Mouse (Mus musculus) G1E (cell line): Measurements from ENCODE around the gene Iqcf1. TPM values are rescaled to one million over a fixed set of nuclear protein-coding genes. Genes with fewer than 3 reads are reported as not detected.

Experiments used
- ATAC-seq: 2 replicates; pipeline ENCODE4 v1.8.0; 2016; ENCODE audit warnings: mild to moderate bottlenecking; ENCODE audit not compliant: insufficient number of reproducible peaks, poor library complexity, low FRiP score, severe bottlenecking; ENCODE audit errors: extremely low read depth
- DNase-seq: peaks from one replicate; pipeline ENCODE4 v3.0.0; 2012; ENCODE audit warnings: low spot score
- H3K27me3 ChIP-seq: 2 replicates; pipeline ENCODE4 v1.6.1; 2012; ENCODE audit warnings: mild to moderate bottlenecking, low read length, inconsistent platforms; ENCODE audit not compliant: insufficient read depth
- H3K36me3 ChIP-seq: replicated peaks from 2 replicates; pipeline ENCODE3; 2012; ENCODE audit warnings: mild to moderate bottlenecking, inconsistent platforms
- H3K4me1 ChIP-seq: 2 replicates; pipeline ENCODE4 v1.6.1; 2012; ENCODE audit warnings: low read depth, low read length, inconsistent platforms, mixed read lengths; ENCODE audit not compliant: insufficient read depth
- H3K4me3 ChIP-seq: 2 replicates; pipeline ENCODE4 v1.5.1; 2012; ENCODE audit warnings: low read depth, mild to moderate bottlenecking, inconsistent platforms, low read length, moderate library complexity, mixed read lengths
- H3K9me3 ChIP-seq: replicated peaks from 2 replicates; pipeline ENCODE4 v1.6.1; 2012; ENCODE audit warnings: inconsistent platforms
- CTCF ChIP-seq: IDR thresholded peaks from 2 replicates; pipeline ENCODE4 v1.5.1; 2012; ENCODE audit warnings: low read depth, low read length, inconsistent platforms, mixed read lengths
- GATA1 ChIP-seq: IDR thresholded peaks from 2 replicates; pipeline ENCODE4 v1.6.1; 2012; ENCODE audit warnings: borderline replicate concordance, low read length, inconsistent platforms, mixed read lengths
- GATA2 ChIP-seq: IDR thresholded peaks from 2 replicates; pipeline ENCODE4 v1.6.1; 2012; ENCODE audit warnings: low read depth, low read length, inconsistent platforms, borderline replicate concordance
- POLR2AphosphoS5 ChIP-seq: IDR thresholded peaks from 2 replicates; pipeline ENCODE4 v1.6.1; 2012; ENCODE audit warnings: low read depth, low read length, inconsistent platforms; ENCODE audit not compliant: insufficient replicate concordance
- TAL1 ChIP-seq: conservative IDR thresholded peaks from 2 replicates; pipeline ENCODE4 v1.6.1; 2012; ENCODE audit warnings: low read depth, low read length, inconsistent platforms, mixed read lengths
- polyA plus RNA-seq: library from polyadenylated mRNA; stranded (reverse); fragments of >175 nt; gene quantifications from 2 replicates; pipeline ENCODE4 v1.2.3, GENCODE M21; 2012
- total RNA-seq, 2 experiments: library from RNA; stranded (forward) in 1 of 2; stranded (reverse) in 1 of 2; fragments of 200-1000 nt in 1 of 2; fragments of >200 nt in 1 of 2; fragmentation: Nextera tagmentation in 1 of 2; gene quantifications; 2 replicates each; pipeline ENCODE4 v1.2.3; 2014 to 2017

The Iqcf1 gene
- total and polyA plus RNA-seq, 3 experiments, result not detected

GRCm38 (mm10) chr9:106475046-106475445 is 24.7 kb upstream of the Iqcf1 start:
- peaks cover 55% of the 10 kb centered on the region for H3K4me1 ChIP-seq
- no peak for DNase-seq
- TF ChIP-seq GATA2 (no peak), GATA1 (no peak), CTCF (no peak), TAL1 (no peak), POLR2AphosphoS5 (no peak)
- H3K9me3 ChIP-seq, result no peaks in the 10 kb centered on the region
- H3K4me3 ChIP-seq, result peak overlapping the region; percentile 38; the same call in 1 of the 2 replicates
- peaks cover 16% of the 10 kb centered on the region for H3K36me3 ChIP-seq
- no peak for ATAC-seq
- H3K27me3 ChIP-seq, result peaks cover 25% of the 10 kb centered on the region

GRCm38 (mm10) chr9:106475663-106476001 is 24.1 kb upstream of the Iqcf1 start, which contains the start of gene Rrp9:
Gene Rrp9, plus strand, starts transcription at chr9:106475963.
- DNase-seq, result no peak
- ATAC-seq, result no peak
- peaks cover 22% of the 10 kb centered on the region for H3K36me3 ChIP-seq

GRCm38 (mm10) chr9:106476002-106476923 is 23.5 kb upstream of the Iqcf1 start:
- peaks cover 28% of the 10 kb centered on the region for H3K36me3 ChIP-seq

More at GRCm38 (mm10) chr9:106475663-106476001, 24.1 kb upstream of the Iqcf1 start, which contains the start of gene Rrp9:
- Histone ChIP-seq H3K4me1 (peaks cover 59% of the 10 kb centered on the region), H3K27me3 (peaks cover 25% of the 10 kb centered on the region), H3K4me3 (peak within 1 kb of the TSS; percentile 82; the same call in 1 of the 2 replicates), H3K9me3 (no peaks in the 10 kb centered on the region)
- TF ChIP-seq TAL1 (no peak), POLR2AphosphoS5 (no peak), CTCF (no peak), GATA1 (no peak), GATA2 (no peak)

GRCm38 (mm10) chr9:106476924-106477484 is 22.8 kb upstream of the Iqcf1 start, which contains the start of gene Parp3:
Gene Parp3, minus strand, starts transcription at chr9:106476949.
- H3K4me3 ChIP-seq, result peak within 1 kb of the TSS; percentile 82
- H3K36me3 ChIP-seq, result peaks cover 35% of the 10 kb centered on the region
- TF ChIP-seq GATA1 (no peak), CTCF (peak; percentile 85), TAL1 (no peak)
- peaks cover 16% of the 10 kb centered on the region for H3K27me3 ChIP-seq
- H3K9me3 ChIP-seq, result no peaks in the 10 kb centered on the region
- ATAC-seq (peak; percentile 97), DNase-seq (peak; percentile 98)
- peaks cover 66% of the 10 kb centered on the region for H3K4me1 ChIP-seq

More at GRCm38 (mm10) chr9:106476002-106476923, 23.5 kb upstream of the Iqcf1 start:
- ATAC-seq (no peak), DNase-seq (peak; percentile 63)
- Histone ChIP-seq H3K4me3 (peak overlapping the region; percentile 82; the same call in 1 of the 2 replicates), H3K4me1 (peaks cover 65% of the 10 kb centered on the region), H3K9me3 (no peaks in the 10 kb centered on the region), H3K27me3 (peaks cover 21% of the 10 kb centered on the region)
- TF ChIP-seq CTCF (no peak), POLR2AphosphoS5 (no peak), GATA2 (no peak), GATA1 (no peak), TAL1 (no peak)

GRCm38 (mm10) chr9:106477649-106478048 is 22.1 kb upstream of the Iqcf1 start:
- no peaks in the 10 kb centered on the region for H3K9me3 ChIP-seq
- peak; percentile 33 for DNase-seq
- peaks cover 13% of the 10 kb centered on the region for H3K27me3 ChIP-seq
- no peak for TF ChIP-seq TAL1
- no peak for TF ChIP-seq GATA2
- no peak for TF ChIP-seq GATA1
- no peak for TF ChIP-seq CTCF
- TF ChIP-seq POLR2AphosphoS5, result no peak
- H3K4me3 ChIP-seq, result peak overlapping the region; percentile 82
- H3K36me3 ChIP-seq, result peaks cover 40% of the 10 kb centered on the region
- no peak for ATAC-seq
- peaks cover 65% of the 10 kb centered on the region for H3K4me1 ChIP-seq

GRCm38 (mm10) chr9:106478101-106478500 is 21.7 kb upstream of the Iqcf1 start:
- no peaks in the 10 kb centered on the region for H3K9me3 ChIP-seq
- peaks cover 44% of the 10 kb centered on the region for H3K36me3 ChIP-seq
- H3K4me3 ChIP-seq, result peak overlapping the region; percentile 82
- DNase-seq (no peak), ATAC-seq (no peak)
- TF ChIP-seq GATA2 (no peak), GATA1 (no peak), TAL1 (no peak), POLR2AphosphoS5 (no peak), CTCF (no peak)
- peaks cover 67% of the 10 kb centered on the region for H3K4me1 ChIP-seq
- H3K27me3 ChIP-seq, result peaks cover 10% of the 10 kb centered on the region
